Mouse (Mus musculus): ENCODE data around the gene Kat7. TPM values are rescaled to one million over a fixed set of nuclear protein-coding genes. Genes with fewer than 3 reads are reported as not detected.
A peak's percentile ranks its signal among the peaks of the same experiment; 100 is the strongest.

The Kat7 gene
- polyA plus RNA-seq, 1 experiment from 2014 or later: 55.5 TPM

DNA sequence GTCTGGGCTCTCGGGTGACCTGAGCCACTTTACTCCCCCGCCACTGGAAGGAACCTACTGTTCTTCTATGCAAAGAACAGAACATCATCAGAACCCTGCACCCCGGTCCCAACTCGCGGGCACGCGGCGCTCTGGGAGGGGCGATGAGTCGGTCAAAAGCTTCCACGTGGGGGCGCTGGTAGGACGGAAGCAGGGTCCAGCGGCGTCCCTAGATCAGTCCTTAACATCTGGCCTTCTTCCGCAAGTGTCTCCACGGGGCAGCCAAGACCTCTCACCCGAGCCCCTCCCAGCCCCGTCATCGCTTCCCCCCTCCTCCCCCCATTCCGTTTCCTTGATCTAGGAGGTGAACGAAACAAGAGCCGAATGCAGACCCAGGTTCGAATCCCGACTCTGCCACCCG, 51.6 kb downstream of the Kat7 start:
- H3K4me2 ChIP-seq (ENCODE audit: low read depth, low read length): peak overlapping the region; percentile 86
- no peaks in the 10 kb centered on the region for H3K27me3 ChIP-seq (ENCODE audit: control insufficient read depth, insufficient read depth, low read length)
- no peaks in the 10 kb centered on the region for H3K36me3 ChIP-seq (ENCODE audit: control insufficient read depth, insufficient read depth, low read length)
- ATAC-seq (ENCODE audit: low read depth): peak; percentile 22; the same call in 1 of the 2 replicates
- 0 out of 2 replicates have a peak, but pooled peaks cover 6% of the 10 kb centered on the region for H3K4me1 ChIP-seq (ENCODE audit: control insufficient read depth, insufficient read depth, low read length)
- no peaks in the 10 kb centered on the region for H3K9me3 ChIP-seq (ENCODE audit: control insufficient read depth, low read length)
- 0 out of 2 replicates have a peak overlapping the region, but pooled peaks have one; percentile 16 for H3K27ac ChIP-seq (ENCODE audit: low read depth, low read length)
- H3K9ac ChIP-seq (replicated peaks; ENCODE audit: low read depth, low read length): peak overlapping the region; percentile 39
- H3K4me3 ChIP-seq (ENCODE audit: low read depth, low read length): peak overlapping the region; percentile 39
- WGBS: under 1% methylated on average over 26 of the region's 26 CpGs

DNA sequence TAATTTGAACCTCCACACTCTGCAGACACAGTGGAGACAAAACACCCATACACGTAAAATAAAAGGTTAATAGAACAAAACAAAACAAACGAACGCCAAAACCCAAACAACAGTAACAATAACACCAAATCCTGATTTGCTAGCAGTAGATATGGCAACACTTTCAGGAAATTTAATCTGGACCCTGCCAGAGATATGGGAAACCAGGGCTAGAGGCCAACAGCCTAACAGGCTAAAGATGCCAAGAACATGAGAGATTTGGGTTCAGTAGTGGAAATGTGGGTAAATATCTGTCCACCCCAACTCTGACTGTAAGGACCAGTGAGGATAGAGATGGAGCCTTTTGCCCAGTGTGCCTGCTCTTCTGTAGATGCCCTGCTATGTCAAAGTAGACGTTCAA, 52.1 kb downstream of the Kat7 start:
- H3K9me3 ChIP-seq (ENCODE audit: control insufficient read depth, low read length): no peaks in the 10 kb centered on the region
- H3K4me3 ChIP-seq (ENCODE audit: low read depth, low read length): no peak overlapping the region
- no peak for ATAC-seq (ENCODE audit: low read depth)
- peak overlapping the region; percentile 86; the same call in 1 of the 2 replicates for H3K4me2 ChIP-seq (ENCODE audit: low read depth, low read length)
- H3K27me3 ChIP-seq (ENCODE audit: control insufficient read depth, insufficient read depth, low read length): no peaks in the 10 kb centered on the region
- no peak overlapping the region for H3K27ac ChIP-seq (ENCODE audit: low read depth, low read length)
- H3K4me1 ChIP-seq (ENCODE audit: control insufficient read depth, insufficient read depth, low read length): 0 out of 2 replicates have a peak, but pooled peaks cover 6% of the 10 kb centered on the region
- H3K36me3 ChIP-seq (ENCODE audit: control insufficient read depth, insufficient read depth, low read length): no peaks in the 10 kb centered on the region
- H3K9ac ChIP-seq (replicated peaks; ENCODE audit: low read depth, low read length): no peak overlapping the region
- WGBS: 62% methylated on average over 4 of the region's 4 CpGs

GRCm38 (mm10) chr11:95255747-95256146, 54.3 kb downstream of the Kat7 start:
- Histone ChIP-seq H3K9me3 (ENCODE audit: control insufficient read depth, low read length) (no peaks in the 10 kb centered on the region), H3K36me3 (ENCODE audit: control insufficient read depth, insufficient read depth, low read length) (no peaks in the 10 kb centered on the region), H3K4me2 (ENCODE audit: low read depth, low read length) (no peak overlapping the region), H3K4me1 (ENCODE audit: control insufficient read depth, insufficient read depth, low read length) (0 out of 2 replicates have a peak, but pooled peaks cover 6% of the 10 kb centered on the region), H3K4me3 (ENCODE audit: low read depth, low read length) (no peak overlapping the region), H3K27ac (ENCODE audit: low read depth, low read length) (no peak overlapping the region), H3K9ac (replicated peaks; ENCODE audit: low read depth, low read length) (no peak overlapping the region), H3K27me3 (ENCODE audit: control insufficient read depth, insufficient read depth, low read length) (no peaks in the 10 kb centered on the region)
- 81% methylated on average over 6 of the region's 6 CpGs for WGBS
- no peak for ATAC-seq (ENCODE audit: low read depth)

DNA sequence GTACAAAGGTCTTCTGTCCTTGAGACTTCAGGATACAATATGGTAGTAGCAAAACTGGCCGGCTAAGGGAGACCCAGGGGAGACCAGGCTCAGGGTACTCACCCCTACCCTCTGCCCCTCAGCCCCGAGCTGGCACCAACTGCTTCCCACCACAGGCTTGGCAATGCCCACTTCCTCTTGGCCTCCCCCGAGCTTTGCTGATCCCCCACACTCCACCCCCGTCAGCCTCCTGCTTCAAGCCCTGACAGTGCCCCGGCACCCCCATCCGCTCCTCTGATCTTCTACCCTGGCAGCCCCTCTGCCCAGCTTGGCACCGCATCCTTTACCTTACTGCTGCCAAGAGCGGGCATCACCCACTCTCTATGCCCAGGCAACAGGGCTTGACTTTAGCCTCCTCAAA, 55.9 kb downstream of the Kat7 start:
- H3K4me3 ChIP-seq (ENCODE audit: low read depth, low read length): no peak overlapping the region
- WGBS: 90% methylated on average over 8 of the region's 8 CpGs
- H3K9me3 ChIP-seq (ENCODE audit: control insufficient read depth, low read length): no peaks in the 10 kb centered on the region
- H3K27me3 ChIP-seq (ENCODE audit: control insufficient read depth, insufficient read depth, low read length): no peaks in the 10 kb centered on the region
- no peak overlapping the region for H3K27ac ChIP-seq (ENCODE audit: low read depth, low read length)
- no peak overlapping the region for H3K4me2 ChIP-seq (ENCODE audit: low read depth, low read length)
- H3K36me3 ChIP-seq (ENCODE audit: control insufficient read depth, insufficient read depth, low read length): no peaks in the 10 kb centered on the region
- no peak overlapping the region for H3K9ac ChIP-seq (replicated peaks; ENCODE audit: low read depth, low read length)
- no peak for ATAC-seq (ENCODE audit: low read depth)
- H3K4me1 ChIP-seq (ENCODE audit: control insufficient read depth, insufficient read depth, low read length): 0 out of 2 replicates have a peak, but pooled peaks cover 6% of the 10 kb centered on the region

DNA sequence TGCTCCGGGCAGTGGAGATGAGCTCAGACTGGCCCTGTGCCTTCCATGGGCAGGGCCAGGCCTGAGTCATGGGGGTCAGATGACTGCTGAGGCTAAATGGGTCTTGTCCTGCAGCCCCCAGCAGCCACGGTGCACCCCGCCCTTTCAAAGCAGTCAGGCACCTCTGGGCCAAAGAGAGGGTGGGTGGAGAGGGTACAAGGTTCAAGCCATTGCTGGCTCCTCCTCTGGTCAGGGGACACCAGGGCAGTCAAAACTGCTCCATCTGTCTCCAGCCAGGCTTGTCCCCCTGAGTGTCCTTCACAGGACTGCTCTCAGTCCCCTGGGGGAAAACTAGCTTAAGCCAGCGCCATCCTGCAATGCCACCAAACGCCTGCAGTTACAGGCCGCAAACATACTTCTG, 57.9 kb downstream of the Kat7 start:
- Histone ChIP-seq H3K9me3 (ENCODE audit: control insufficient read depth, low read length) (no peaks in the 10 kb centered on the region), H3K4me3 (ENCODE audit: low read depth, low read length) (no peak overlapping the region), H3K36me3 (ENCODE audit: control insufficient read depth, insufficient read depth, low read length) (no peaks in the 10 kb centered on the region), H3K4me2 (ENCODE audit: low read depth, low read length) (no peak overlapping the region), H3K27ac (ENCODE audit: low read depth, low read length) (no peak overlapping the region), H3K4me1 (ENCODE audit: control insufficient read depth, insufficient read depth, low read length) (no peaks in the 10 kb centered on the region), H3K9ac (replicated peaks; ENCODE audit: low read depth, low read length) (no peak overlapping the region), H3K27me3 (ENCODE audit: control insufficient read depth, insufficient read depth, low read length) (no peaks in the 10 kb centered on the region)
- WGBS: 87% methylated on average over 6 of the region's 6 CpGs
- ATAC-seq (ENCODE audit: low read depth): no peak

DNA sequence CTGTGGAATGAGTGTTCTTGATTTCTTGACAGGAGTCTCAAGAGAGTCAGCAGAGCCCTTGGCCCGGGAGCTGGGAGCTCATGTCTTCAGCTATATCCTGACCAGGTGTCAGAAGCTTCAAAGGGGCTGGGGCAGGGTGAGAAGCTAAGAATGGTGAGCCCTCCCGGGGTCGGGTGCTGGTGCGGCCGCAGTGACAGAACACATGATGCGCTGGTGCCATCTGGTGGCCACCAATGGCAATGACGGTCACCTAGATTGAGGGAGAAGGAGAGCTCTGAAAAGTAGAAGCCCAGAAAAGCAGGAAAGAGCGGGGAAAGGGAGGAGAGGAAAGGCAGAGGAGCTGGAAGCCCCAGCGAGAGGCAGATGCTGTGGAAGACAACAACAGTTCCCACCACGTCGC, 58.8 kb downstream of the Kat7 start:
- Histone ChIP-seq H3K27ac (ENCODE audit: low read depth, low read length) (no peak overlapping the region), H3K4me2 (ENCODE audit: low read depth, low read length) (no peak overlapping the region), H3K36me3 (ENCODE audit: control insufficient read depth, insufficient read depth, low read length) (no peaks in the 10 kb centered on the region), H3K9me3 (ENCODE audit: control insufficient read depth, low read length) (no peaks in the 10 kb centered on the region), H3K9ac (replicated peaks; ENCODE audit: low read depth, low read length) (no peak overlapping the region), H3K4me3 (ENCODE audit: low read depth, low read length) (no peak overlapping the region), H3K27me3 (ENCODE audit: control insufficient read depth, insufficient read depth, low read length) (no peaks in the 10 kb centered on the region), H3K4me1 (ENCODE audit: control insufficient read depth, insufficient read depth, low read length) (no peaks in the 10 kb centered on the region)
- ATAC-seq (ENCODE audit: low read depth): no peak
- WGBS: 6% methylated on average over 11 of the region's 11 CpGs

DNA sequence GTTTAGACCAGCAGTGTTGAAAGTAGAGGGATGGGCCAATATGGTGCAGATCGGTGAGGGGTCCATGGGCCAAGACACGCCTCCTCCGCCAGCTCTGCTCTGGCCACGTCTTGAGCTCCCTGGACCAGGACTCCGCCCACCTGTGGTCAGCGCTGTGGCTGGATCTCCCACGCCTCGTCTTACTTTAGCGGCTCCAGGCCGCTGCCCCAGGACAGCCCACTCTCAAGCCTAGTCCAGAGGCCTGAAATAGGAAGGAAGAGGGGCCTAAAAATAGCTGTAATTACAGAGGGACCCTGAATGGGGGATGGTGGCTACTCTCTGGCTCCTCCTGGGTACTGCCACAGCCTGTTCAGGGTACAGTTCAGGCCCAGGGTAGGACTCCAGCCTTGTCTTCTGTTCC, 59.9 kb downstream of the Kat7 start:
- 40% methylated on average over 10 of the region's 10 CpGs for WGBS

GRCm38 (mm10) chr11:95247065-95247464, 63.0 kb downstream of the Kat7 start:
- Histone ChIP-seq H3K27ac (ENCODE audit: low read depth, low read length) (no peak overlapping the region), H3K4me2 (ENCODE audit: low read depth, low read length) (no peak overlapping the region), H3K27me3 (ENCODE audit: control insufficient read depth, insufficient read depth, low read length) (no peaks in the 10 kb centered on the region), H3K9me3 (ENCODE audit: control insufficient read depth, low read length) (no peaks in the 10 kb centered on the region), H3K9ac (replicated peaks; ENCODE audit: low read depth, low read length) (no peak overlapping the region), H3K4me3 (ENCODE audit: low read depth, low read length) (no peak overlapping the region), H3K36me3 (ENCODE audit: control insufficient read depth, insufficient read depth, low read length) (no peaks in the 10 kb centered on the region), H3K4me1 (ENCODE audit: control insufficient read depth, insufficient read depth, low read length) (no peaks in the 10 kb centered on the region)
- WGBS: 59% methylated on average over 14 of the region's 14 CpGs
- ATAC-seq (ENCODE audit: low read depth): no peak

More for the DNA sequence above, 59.9 kb downstream of the Kat7 start:
- no peaks in the 10 kb centered on the region for H3K27me3 ChIP-seq (ENCODE audit: control insufficient read depth, insufficient read depth, low read length)
- H3K9me3 ChIP-seq (ENCODE audit: control insufficient read depth, low read length): no peaks in the 10 kb centered on the region
- no peak for ATAC-seq (ENCODE audit: low read depth)
- H3K4me1 ChIP-seq (ENCODE audit: control insufficient read depth, insufficient read depth, low read length): no peaks in the 10 kb centered on the region
- H3K4me3 ChIP-seq (ENCODE audit: low read depth, low read length): no peak overlapping the region
- H3K36me3 ChIP-seq (ENCODE audit: control insufficient read depth, insufficient read depth, low read length): no peaks in the 10 kb centered on the region
- H3K4me2 ChIP-seq (ENCODE audit: low read depth, low read length): no peak overlapping the region
- no peak overlapping the region for H3K27ac ChIP-seq (ENCODE audit: low read depth, low read length)
- no peak overlapping the region for H3K9ac ChIP-seq (replicated peaks; ENCODE audit: low read depth, low read length)

DNA sequence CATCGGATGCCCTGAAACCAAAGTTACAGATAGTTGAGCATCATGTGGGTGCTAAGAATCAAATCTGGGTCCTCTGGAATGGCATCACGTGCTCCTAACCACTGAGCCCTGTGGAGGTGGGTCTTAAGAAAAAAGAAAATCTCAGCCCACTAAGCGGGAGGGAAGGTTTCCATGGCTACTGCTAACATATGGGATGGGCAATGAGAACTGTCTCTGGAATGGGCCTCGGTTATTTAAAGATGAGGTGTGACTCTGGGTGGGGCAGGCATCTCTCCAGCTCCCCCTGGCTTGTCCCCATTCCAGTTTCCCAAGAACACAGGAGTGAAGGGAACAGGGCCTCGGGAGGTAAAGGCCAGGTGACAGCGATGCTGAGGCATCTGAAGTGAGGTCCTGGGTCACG, 64.6 kb downstream of the Kat7 start:
- H3K4me1 ChIP-seq (ENCODE audit: control insufficient read depth, insufficient read depth, low read length): no peaks in the 10 kb centered on the region
- ATAC-seq (ENCODE audit: low read depth): no peak
- WGBS: 74% methylated on average over 7 of the region's 7 CpGs

More for the DNA sequence above, 64.6 kb downstream of the Kat7 start:
- Histone ChIP-seq H3K4me3 (ENCODE audit: low read depth, low read length) (no peak overlapping the region), H3K27ac (ENCODE audit: low read depth, low read length) (no peak overlapping the region), H3K9me3 (ENCODE audit: control insufficient read depth, low read length) (no peaks in the 10 kb centered on the region), H3K36me3 (ENCODE audit: control insufficient read depth, insufficient read depth, low read length) (no peaks in the 10 kb centered on the region), H3K4me2 (ENCODE audit: low read depth, low read length) (no peak overlapping the region), H3K27me3 (ENCODE audit: control insufficient read depth, insufficient read depth, low read length) (no peaks in the 10 kb centered on the region), H3K9ac (replicated peaks; ENCODE audit: low read depth, low read length) (no peak overlapping the region)
